Mouse (Mus musculus) intestine, embryonic 16.5 days (tissue): ENCODE measurements around the gene Ina. TPM values are rescaled to one million over a fixed set of nuclear protein-coding genes. Genes with fewer than 3 reads are reported as not detected.
A peak's percentile ranks its signal among the peaks of the same experiment; 100 is the strongest.
"Not testable (repeated sequence)": the region's sequence is repeated elsewhere in the genome, so short reads cannot be mapped to it uniquely, and the experiment has no call there.

Experiments
- ATAC-seq: fragments of 200-750 bp; cut with Nextera tagmentation; 2 replicates; pipeline ENCODE4 v1.8.0; 2017; ENCODE audit warnings: moderate TSS enrichment, moderate library complexity
- H3K27ac ChIP-seq: fragments of 300-500 bp; sonication (generic); 2 replicates; pipeline ENCODE4 v1.5.1; 2014; ENCODE audit warnings: mild to moderate bottlenecking, low read length
- H3K27me3 ChIP-seq: fragments of 300-500 bp; sonication (generic); replicated peaks from 2 replicates; pipeline ENCODE4 v1.6.1; 2014; ENCODE audit warnings: low read length, control low read depth, mixed read lengths; ENCODE audit not compliant: control insufficient read depth, insufficient read depth
- H3K36me3 ChIP-seq: fragments of 300-500 bp; sonication (generic); 2 replicates; pipeline ENCODE4 v1.6.1; 2014; ENCODE audit warnings: low read length, control low read depth; ENCODE audit not compliant: control insufficient read depth, insufficient read depth
- H3K4me1 ChIP-seq: fragments of 300-500 bp; sonication (generic); 2 replicates; pipeline ENCODE4 v1.6.1; 2014; ENCODE audit warnings: low read length, control low read depth, mixed read lengths; ENCODE audit not compliant: control insufficient read depth, insufficient read depth
- H3K4me2 ChIP-seq: fragments of 300-500 bp; sonication (generic); 2 replicates; pipeline ENCODE4 v1.6.1; 2014; ENCODE audit warnings: low read depth, low read length, control low read depth
- H3K4me3 ChIP-seq: fragments of 300-500 bp; sonication (generic); 2 replicates; pipeline ENCODE4 v1.5.1; 2014; ENCODE audit warnings: mild to moderate bottlenecking, low read length
- H3K9ac ChIP-seq: fragments of 300-500 bp; sonication (generic); 2 replicates; pipeline ENCODE4 v1.6.1; 2014; ENCODE audit warnings: low read depth, low read length
- H3K9me3 ChIP-seq: fragments of 300-500 bp; sonication (generic); 2 replicates; pipeline ENCODE4 v1.6.1; 2016; ENCODE audit warnings: low read length, control low read depth; ENCODE audit not compliant: control insufficient read depth
- WGBS: fragments of 180-500 bp; shearing (Covaris S2); extraction: QIAGEN DNeasy Blood & Tissue Kit; methylation state at CpG from one replicate; pipeline ENCODE4 v1.1.7; 2014; 5-methylcytosine and 5-hydroxymethylcytosine counted together
- polyA plus RNA-seq: library from polyadenylated mRNA; unstranded; fragments of >200 nt; fragmentation: Nextera tagmentation; extraction: Ambion mirVana; gene quantifications from 2 replicates; pipeline ENCODE4 v1.2.1, GENCODE M21; 2015

Ina gene
- polyA plus RNA-seq, 1 experiment from 2014 or later: 5.6 TPM

- peak overlapping the region; percentile 36; the same call in 1 of the 2 replicates for H3K27ac ChIP-seq
- no peaks in the 10 kb centered on the region for H3K27me3 ChIP-seq
- no peak overlapping the region for H3K4me3 ChIP-seq
- no peaks in the 10 kb centered on the region for H3K9me3 ChIP-seq
- no peaks in the 10 kb centered on the region for H3K36me3 ChIP-seq
- ATAC-seq: no peak
- no peak overlapping the region for H3K9ac ChIP-seq
- peaks cover 3% of the 10 kb centered on the region; the same call in 1 of the 2 replicates for H3K4me1 ChIP-seq
- H3K4me2 ChIP-seq: no peak overlapping the region
- 64% methylated on average over 9 of the region's 9 CpGs for WGBS
Observed at GRCm38 (mm10) chr19:46971712-46972111, 42.8 kb upstream of the Ina start.

GRCm38 (mm10) chr19:46972159-46972558 lies 42.3 kb upstream of the Ina start:
- H3K36me3 ChIP-seq: no peaks in the 10 kb centered on the region
- no peak overlapping the region for H3K4me3 ChIP-seq
- no peak overlapping the region for H3K27ac ChIP-seq
- WGBS: 88% methylated on average over 3 of the region's 3 CpGs
- H3K27me3 ChIP-seq: no peaks in the 10 kb centered on the region
- no peak overlapping the region for H3K9ac ChIP-seq
- peaks cover 3% of the 10 kb centered on the region; the same call in 1 of the 2 replicates for H3K4me1 ChIP-seq
- ATAC-seq: no peak
- H3K9me3 ChIP-seq: no peaks in the 10 kb centered on the region
- no peak overlapping the region for H3K4me2 ChIP-seq

GRCm38 (mm10) chr19:46975565-46975964 lies 38.9 kb upstream of the Ina start:
- no peaks in the 10 kb centered on the region for H3K36me3 ChIP-seq
- WGBS: 60% methylated on average over 4 of the region's 4 CpGs
- H3K4me2 ChIP-seq: no peak overlapping the region
- no peaks in the 10 kb centered on the region for H3K27me3 ChIP-seq
- no peaks in the 10 kb centered on the region for H3K4me1 ChIP-seq
- ATAC-seq: no peak
- H3K9me3 ChIP-seq: no peaks in the 10 kb centered on the region
- no peak overlapping the region for H3K9ac ChIP-seq
- H3K4me3 ChIP-seq: no peak overlapping the region
- H3K27ac ChIP-seq: no peak overlapping the region

GRCm38 (mm10) chr19:46975997-46976396 lies 38.5 kb upstream of the Ina start:
- ATAC-seq: no peak
- WGBS: 78% methylated on average over 8 of the region's 8 CpGs

GRCm38 (mm10) chr19:46976743-46977142 lies 37.8 kb upstream of the Ina start:
- Histone ChIP-seq H3K9ac (no peak overlapping the region), H3K27ac (no peak overlapping the region), H3K27me3 (no peaks in the 10 kb centered on the region), H3K9me3 (no peaks in the 10 kb centered on the region), H3K4me2 (no peak overlapping the region), H3K36me3 (no peaks in the 10 kb centered on the region), H3K4me1 (no peaks in the 10 kb centered on the region), H3K4me3 (no peak overlapping the region)
- no peak for ATAC-seq
- 63% methylated on average over 2 of the region's 2 CpGs for WGBS

More at GRCm38 (mm10) chr19:46975997-46976396, 38.5 kb upstream of the Ina start:
- H3K4me2 ChIP-seq: no peak overlapping the region
- H3K4me1 ChIP-seq: no peaks in the 10 kb centered on the region
- no peak overlapping the region for H3K9ac ChIP-seq
- no peaks in the 10 kb centered on the region for H3K36me3 ChIP-seq
- H3K9me3 ChIP-seq: no peaks in the 10 kb centered on the region
- no peaks in the 10 kb centered on the region for H3K27me3 ChIP-seq
- no peak overlapping the region for H3K4me3 ChIP-seq
- no peak overlapping the region for H3K27ac ChIP-seq

- no peaks in the 10 kb centered on the region for H3K27me3 ChIP-seq
- no peaks in the 10 kb centered on the region for H3K36me3 ChIP-seq
- 64% methylated on average over 6 of the region's 6 CpGs for WGBS
- H3K9ac ChIP-seq: no peak overlapping the region
- H3K27ac ChIP-seq: no peak overlapping the region
- no peaks in the 10 kb centered on the region for H3K4me1 ChIP-seq
- no peak for ATAC-seq
- no peak overlapping the region for H3K4me3 ChIP-seq
- H3K9me3 ChIP-seq: no peaks in the 10 kb centered on the region
- no peak overlapping the region for H3K4me2 ChIP-seq
Observed at GRCm38 (mm10) chr19:46977460-46977859, 37.0 kb upstream of the Ina start.

- not testable (repeated sequence) for H3K4me2 ChIP-seq, H3K9me3 ChIP-seq, H3K4me1 ChIP-seq, ATAC-seq, H3K27ac ChIP-seq, H3K36me3 ChIP-seq, H3K4me3 ChIP-seq, H3K9ac ChIP-seq, H3K27me3 ChIP-seq
- 93% methylated on average over 3 of the region's 3 CpGs for WGBS
Observed at GRCm38 (mm10) chr19:46978069-46978468, 36.4 kb upstream of the Ina start.

- ATAC-seq: no peak
Observed at GRCm38 (mm10) chr19:46978920-46979780, 35.3 kb upstream of the Ina start.

GRCm38 (mm10) chr19:46979781-46980105 lies 34.8 kb upstream of the Ina start:
- Histone ChIP-seq H3K9ac (no peak overlapping the region), H3K27me3 (no peaks in the 10 kb centered on the region), H3K4me3 (no peak overlapping the region), H3K9me3 (no peaks in the 10 kb centered on the region), H3K4me2 (no peak overlapping the region), H3K36me3 (no peaks in the 10 kb centered on the region), H3K27ac (no peak overlapping the region), H3K4me1 (0 out of 2 replicates have a peak, but pooled peaks cover 8% of the 10 kb centered on the region)
- 76% methylated on average over 3 of the region's 3 CpGs for WGBS
- no peak for ATAC-seq

More at GRCm38 (mm10) chr19:46978920-46979780, 35.3 kb upstream of the Ina start:
- H3K27ac ChIP-seq: no peak overlapping the region
- H3K36me3 ChIP-seq: no peaks in the 10 kb centered on the region
- 0 out of 2 replicates have a peak, but pooled peaks cover 8% of the 10 kb centered on the region for H3K4me1 ChIP-seq
- no peaks in the 10 kb centered on the region for H3K27me3 ChIP-seq
- no peak overlapping the region for H3K4me3 ChIP-seq
- no peak overlapping the region for H3K4me2 ChIP-seq
- no peak overlapping the region for H3K9ac ChIP-seq
- 78% methylated on average over 17 of the region's 17 CpGs for WGBS
- H3K9me3 ChIP-seq: no peaks in the 10 kb centered on the region
